Mouse (Mus musculus) 3134 (cell line): ENCODE results near the gene Dbt.
A peak's percentile ranks its signal among the peaks of the same experiment; 100 is the strongest.
"Not testable (repeated sequence)": the region's sequence is repeated elsewhere in the genome, so short reads cannot be mapped to it uniquely, and the experiment has no call there.

Experiments used
- DNase-seq: peaks from one replicate; pipeline ENCODE4 v3.0.0-alpha.2; 2011; ENCODE audit warnings: low spot score; ENCODE audit not compliant: insufficient read length; ENCODE audit errors: extremely low read depth

The Dbt gene

DNA sequence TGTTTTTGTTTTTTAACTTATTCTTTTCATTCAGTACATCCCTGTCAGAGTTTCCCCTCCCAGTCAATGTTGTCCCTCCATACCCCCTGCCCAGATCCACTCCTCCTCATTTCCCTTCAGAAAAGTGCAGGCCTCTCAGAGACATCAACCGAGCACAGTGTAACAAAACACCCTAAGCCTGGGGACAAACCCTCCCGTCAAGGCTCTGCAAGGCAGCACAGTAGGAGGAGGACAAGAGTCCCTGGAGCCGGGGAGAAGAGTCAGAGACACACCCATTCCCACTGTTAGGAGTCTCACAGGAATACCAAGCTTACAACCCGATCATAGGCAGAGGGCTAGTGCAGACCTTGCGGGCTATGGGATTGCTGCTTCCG is 24.3 kb downstream of the Dbt start:
- DNase-seq = no peak

DNA sequence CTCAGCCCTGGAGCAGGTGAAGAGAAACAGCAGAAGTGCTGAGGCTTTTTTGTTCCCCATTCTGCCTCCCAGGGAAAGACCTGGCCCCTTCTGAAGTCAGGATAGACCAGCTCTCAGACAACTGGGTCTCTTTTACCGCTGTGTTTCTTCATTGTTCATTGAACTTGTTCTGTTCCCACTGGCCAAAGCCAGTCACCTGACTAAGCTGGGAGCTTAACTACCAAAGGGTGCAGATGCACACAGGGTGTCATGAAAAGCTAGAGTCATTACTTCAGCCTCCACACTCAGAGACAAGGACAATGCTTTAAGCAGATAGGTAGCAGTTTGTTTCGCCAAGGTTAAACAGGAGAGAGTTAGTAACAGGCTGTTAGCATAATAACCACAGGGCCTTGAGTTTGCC is 29.2 kb downstream of the Dbt start:
- no peak for DNase-seq

DNA sequence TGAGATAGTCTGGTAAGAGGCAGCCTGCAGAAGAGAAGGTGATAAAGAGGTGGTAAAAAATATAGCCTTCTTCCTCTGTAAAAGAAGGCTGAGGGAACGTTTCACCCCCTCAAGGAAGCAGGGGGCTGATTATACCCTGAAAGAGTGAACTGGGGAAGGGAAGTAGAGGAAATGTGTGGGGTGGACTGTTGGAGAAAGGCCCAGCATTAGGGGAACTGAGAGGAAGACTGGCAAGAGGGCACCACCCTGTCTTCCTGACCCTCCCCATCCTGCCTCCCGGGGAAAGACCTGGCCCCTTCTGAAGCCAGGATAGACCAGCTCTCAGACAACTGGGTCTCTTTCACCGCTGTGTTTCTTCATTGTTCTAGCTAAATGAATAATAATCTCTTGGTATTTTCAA is 29.7 kb downstream of the Dbt start:
- no peak for DNase-seq

DNA sequence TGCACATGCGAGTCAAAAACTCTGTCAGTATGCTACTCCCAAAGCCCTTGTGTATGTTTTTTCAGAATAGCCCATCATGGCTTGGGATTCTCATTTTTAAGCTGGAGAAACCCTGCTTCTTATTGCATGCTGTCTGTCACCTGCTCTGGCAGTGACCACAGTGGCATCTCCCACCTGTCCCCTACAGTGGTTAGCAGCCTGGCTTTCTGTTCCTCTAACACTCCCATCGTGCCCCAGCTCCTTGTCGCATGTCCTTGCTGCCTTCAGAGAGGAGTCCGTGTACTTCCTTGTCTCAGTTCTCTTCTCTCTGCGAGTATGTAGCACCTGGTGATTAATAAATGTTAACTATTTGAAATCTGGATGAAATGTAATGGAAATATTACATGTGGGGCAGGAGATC is 34.6 kb downstream of the Dbt start:
- DNase-seq = no peak

DNA sequence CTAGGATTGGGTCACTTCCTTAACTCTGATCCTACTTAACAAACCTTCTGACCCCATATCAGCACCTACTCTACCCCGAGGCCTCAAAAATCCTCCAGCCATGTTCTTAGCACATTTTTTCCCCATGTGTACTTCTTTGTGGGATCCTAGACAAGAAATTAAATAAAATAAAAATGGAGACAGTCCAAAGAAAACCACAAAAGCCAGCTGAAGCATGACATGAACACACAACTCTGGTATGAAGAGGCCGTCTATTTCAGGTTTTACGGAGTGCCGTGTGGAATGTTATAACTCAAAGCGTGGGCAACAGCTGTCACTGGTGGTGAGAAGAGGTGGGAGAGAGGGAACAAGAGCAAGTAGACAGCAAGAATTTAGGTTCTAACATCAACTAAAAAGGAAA is 38.5 kb downstream of the Dbt start:
- no peak for DNase-seq

DNA sequence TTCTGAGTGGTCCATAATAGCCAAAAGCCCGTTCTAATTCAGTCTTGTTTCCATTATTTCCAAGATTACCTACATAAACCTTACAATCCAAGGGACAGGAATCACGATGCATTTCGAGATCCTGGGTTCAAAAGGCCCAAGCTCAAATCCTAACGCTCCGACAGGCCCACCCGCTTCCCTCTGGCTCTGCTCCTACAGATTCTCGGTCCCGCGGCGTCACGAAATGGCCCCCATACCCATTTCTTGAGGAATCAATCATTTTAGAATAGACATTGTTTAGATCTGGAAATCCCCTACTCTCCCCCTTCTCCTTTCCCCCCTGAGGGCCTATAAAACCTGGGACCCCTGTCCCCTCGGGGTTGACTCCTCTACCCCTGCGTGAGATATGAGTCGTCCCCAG is 48.4 kb downstream of the Dbt start:
- DNase-seq = not testable (repeated sequence)

DNA sequence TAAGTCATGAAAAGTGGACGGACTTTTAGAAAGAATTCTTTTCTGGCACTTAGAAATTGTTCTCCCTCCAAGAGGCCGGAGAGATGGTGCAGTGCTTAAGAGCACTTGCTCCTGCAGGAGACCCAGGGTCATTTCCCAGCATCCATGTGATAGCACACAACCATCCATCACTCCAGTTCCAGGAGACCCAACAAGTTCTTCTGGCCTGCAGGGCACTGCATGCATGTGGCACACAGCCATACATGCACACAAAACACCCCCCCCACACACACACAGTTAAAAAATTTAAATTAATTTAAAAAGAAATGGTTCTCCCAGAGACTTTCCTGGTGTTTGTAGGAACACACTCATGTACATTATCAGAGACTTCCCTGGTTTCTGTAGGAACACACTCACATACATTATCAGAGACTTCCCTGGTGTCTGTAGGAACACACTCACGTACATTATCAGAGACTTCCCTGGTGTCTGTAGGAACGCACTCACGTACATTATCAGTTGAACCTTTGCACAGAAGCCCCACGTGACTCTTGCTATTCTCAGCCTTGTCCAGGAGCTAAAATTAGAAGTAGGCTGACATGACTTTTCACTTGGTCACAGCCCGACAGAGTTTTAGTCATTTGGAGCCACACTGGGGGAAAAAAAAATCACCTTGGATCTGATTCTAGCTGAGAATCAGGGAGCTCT is 49.7 kb downstream of the Dbt start, which contains the start of gene Lrrc39:
Gene Lrrc39, plus strand, starts transcription at position 566 of the 687 bp plus-strand sequence.
- DNase-seq = no peak

DNA sequence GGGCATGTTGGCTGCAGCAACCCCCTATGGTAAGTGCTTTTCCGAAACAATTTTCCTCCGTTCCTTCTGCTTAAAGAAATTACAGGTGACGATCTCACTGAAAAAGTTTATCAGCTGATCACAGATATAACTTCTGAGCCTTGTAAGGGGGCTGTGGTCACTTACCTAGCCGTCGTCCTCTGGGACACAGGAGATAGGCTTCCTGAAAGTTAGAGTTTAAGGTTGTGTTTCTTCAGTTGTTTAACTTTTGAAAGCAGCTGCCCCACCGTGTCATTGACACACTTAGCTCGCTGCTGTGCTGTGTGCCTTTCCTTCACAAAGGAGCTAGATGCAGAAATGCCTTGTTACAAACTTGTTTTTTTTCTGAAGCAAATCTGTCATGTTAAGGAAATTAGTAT is 50.2 kb downstream of the Dbt start:
- no peak for DNase-seq

DNA sequence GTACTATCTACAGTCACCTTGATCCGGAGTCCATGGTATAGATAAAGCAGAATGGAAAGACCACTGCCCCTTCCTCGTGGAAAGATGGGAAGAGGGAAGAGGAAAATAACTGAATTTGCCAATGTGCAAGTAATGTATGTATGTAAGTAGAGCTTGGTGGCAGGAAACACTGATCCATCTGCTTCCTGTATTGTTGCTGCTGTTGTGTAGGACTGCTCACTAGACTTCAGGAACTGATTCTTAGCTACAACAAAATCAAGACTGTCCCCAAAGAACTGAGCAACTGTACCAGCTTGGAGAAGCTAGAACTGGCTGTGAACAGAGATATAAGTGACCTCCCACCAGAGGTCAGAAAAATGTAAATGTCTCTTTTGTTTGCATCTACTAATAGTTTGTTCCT is 57.8 kb downstream of the Dbt start:
- DNase-seq = no peak

DNA sequence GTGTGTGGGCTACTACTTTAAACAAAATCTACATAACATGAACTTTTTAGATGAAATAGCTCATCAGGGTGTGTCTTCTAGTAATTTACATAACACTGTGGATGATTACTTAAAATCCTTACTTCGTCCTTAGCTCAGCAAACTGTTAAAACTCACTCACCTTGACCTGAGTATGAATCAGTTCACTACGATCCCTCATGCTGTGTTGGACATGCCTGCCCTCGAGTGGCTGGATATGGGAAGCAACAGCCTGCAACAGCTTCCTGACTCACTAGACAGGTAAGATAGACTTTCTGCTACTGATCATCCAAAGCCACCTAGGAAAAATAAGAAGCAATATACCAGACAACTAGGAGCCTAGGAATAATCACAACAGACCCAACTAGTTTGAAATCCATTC is 64.4 kb downstream of the Dbt start:
- no peak for DNase-seq

DNA sequence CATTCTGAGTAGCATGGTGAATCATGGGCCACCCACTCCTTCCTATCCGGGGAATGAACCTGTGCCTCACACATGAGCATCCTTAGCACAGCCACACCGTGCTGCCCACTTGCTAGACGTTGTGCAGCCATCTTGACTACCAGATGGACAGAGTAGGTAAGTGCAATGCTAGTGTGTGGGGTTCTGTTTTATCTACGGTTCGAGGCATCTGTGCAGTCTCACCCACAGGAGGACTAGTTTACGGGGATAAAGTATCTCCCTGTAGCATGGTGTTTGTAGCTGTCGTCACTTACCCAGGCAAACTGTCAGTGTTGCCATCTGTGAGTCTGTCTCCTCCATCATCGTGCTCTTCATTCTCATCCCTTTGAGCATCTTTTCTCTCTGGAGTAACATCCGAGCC is 69.3 kb downstream of the Dbt start:
- DNase-seq = no peak

DNA sequence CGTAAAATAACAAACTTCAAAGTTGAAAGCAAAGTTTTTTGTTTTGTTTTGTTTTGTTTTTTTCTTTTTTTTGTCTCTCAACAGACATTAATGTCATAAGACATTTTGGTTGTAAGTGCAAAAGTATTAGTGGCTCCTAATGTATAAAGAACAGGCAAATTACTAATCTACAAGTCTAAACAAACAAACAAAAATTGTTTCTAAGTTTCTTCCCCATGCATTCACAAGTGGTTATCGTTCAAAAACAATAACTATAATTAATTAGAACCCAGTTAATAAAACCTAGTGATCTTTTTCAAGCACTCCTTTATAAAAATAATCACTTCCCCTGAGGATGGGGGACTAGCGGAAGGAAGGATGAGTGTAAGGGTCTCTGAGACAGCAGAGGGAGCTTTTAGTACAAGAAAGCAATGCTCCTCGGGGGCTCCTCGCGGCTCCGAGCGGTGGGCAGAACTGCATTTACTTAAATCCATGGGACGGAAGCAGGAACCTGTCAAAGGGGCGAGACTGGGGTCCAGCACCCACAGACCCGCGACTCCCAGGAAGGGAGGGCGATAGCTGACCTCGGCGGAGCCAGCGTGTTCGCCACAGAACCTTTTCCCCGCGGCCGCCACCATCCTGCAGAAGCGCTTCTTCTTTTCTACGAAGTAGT is 81.3 kb downstream of the Dbt start:
- no peak for DNase-seq

DNA sequence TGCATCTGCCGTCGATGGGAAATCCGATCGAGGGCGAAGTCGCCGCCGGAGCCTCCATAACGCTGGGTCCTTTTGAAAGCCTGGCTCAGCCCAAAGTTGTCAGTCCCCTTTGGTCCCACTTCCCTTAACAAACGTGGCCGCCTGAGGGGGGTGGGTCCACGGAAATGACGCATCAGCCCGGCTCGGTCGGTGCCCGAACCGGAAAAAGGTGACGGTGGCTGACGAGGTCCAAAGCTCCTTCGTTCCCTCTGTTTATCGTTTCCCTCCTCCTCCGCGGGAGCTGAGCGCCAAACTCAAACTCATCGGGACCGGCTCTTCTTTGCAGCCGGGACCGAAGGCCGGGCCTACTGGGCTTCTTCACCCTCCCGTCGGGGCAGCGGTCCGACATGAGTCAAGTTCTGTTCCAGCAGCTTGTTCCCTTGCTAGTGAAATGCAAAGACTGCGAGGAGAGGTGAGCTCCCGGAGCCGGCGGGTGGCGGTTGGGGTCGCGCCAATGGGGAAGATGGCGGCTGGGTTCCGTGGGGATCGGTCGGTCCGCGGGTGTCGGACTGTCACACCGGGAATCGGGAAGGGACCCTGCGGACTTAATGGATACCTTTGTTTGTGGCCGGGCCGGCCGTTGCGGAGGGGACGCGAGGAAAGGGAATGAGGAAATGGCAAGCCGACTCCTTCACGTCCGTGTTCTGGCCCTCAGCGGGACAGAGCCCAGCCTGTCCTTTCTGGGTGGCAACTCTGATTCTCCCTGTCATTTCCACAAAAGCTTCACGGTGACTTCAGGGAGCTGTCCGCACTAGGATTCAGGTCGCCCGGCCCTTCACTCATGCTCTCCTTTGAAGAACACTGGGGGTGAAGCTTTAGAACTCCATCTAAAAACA is 82.1 kb downstream of the Dbt start, which contains the start of gene Sass6:
Gene Sass6, plus strand, starts transcription at position 255 of the 875 bp plus-strand sequence.
- peak; percentile 95 for DNase-seq

DNA sequence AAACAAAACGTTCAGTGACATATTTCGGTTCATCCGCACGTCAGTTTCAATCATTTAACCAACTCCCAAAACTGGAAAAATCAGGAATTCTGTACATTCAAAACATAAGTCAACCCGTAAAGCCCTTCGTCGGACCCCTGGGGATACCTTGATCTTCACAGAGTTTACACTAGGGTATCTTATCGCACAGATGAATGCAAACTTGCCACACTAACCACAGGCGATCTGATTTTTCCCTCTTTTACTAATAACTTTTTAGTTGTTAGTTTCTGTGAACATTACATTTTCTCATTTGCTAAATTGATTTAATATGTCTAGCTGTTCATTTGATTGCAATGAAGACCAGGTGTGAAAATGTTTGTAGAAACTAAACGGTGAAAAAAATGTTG is 82.7 kb downstream of the Dbt start:
- DNase-seq = no peak
